Mouse (Mus musculus) liver, embryonic 14.5 days (tissue): ENCODE measurements around the gene Bcl2. TPM values are rescaled to one million over a fixed set of nuclear protein-coding genes. Genes with fewer than 3 reads are reported as not detected.

Source experiments
- ATAC-seq: fragments of 200-750 bp; cut with Nextera tagmentation; 2 replicates; pipeline ENCODE4 v1.8.0; 2017; ENCODE audit warnings: moderate number of reproducible peaks, mild to moderate bottlenecking, moderate library complexity; ENCODE audit not compliant: insufficient read depth
- DNase-seq, 3 experiments: peaks; one replicate each; pipeline ENCODE4 v3.0.0-alpha.2; 2012 to 2013; ENCODE audit warnings: low read depth in 3 of 3, low spot score in 3 of 3
- H3K27ac ChIP-seq: fragments of 300-500 bp; sonication (generic); 2 replicates; pipeline ENCODE4 v1.5.1; 2014; ENCODE audit warnings: moderate library complexity, mild to moderate bottlenecking, control low read depth, inconsistent platforms
- H3K27me3 ChIP-seq: fragments of 300-500 bp; sonication (generic); 2 replicates; pipeline ENCODE4 v1.6.1; 2014; ENCODE audit warnings: mild to moderate bottlenecking, low read length, moderate library complexity; ENCODE audit not compliant: control insufficient read depth, insufficient read depth
- H3K36me3 ChIP-seq: fragments of 300-500 bp; sonication (generic); replicated peaks from 2 replicates; pipeline ENCODE4 v1.6.1; 2014; ENCODE audit warnings: low read depth; ENCODE audit not compliant: control insufficient read depth, insufficient read depth
- H3K4me1 ChIP-seq, 2 experiments: fragments of 200-500 bp in 1 of 2; fragments of 300-500 bp in 1 of 2; sonication (generic) in 1 of 2; replicated peaks; 2 replicates each; pipeline ENCODE4 v1.6.1; 2012 to 2014; ENCODE audit warnings: antibody characterized with exemption in 1 of 2, inconsistent platforms in 1 of 2, low read length in 1 of 2; ENCODE audit not compliant: control insufficient read depth in 2 of 2, insufficient read depth in 2 of 2
- H3K4me2 ChIP-seq: fragments of 300-500 bp; sonication (generic); 2 replicates; pipeline ENCODE4 v1.6.1; 2014; ENCODE audit warnings: low read depth, mild to moderate bottlenecking, control low read depth, moderate library complexity
- H3K4me3 ChIP-seq, 2 experiments: fragments of 200-500 bp in 1 of 2; fragments of 300-500 bp in 1 of 2; sonication (generic) in 1 of 2; 2 replicates each; pipeline ENCODE4 v1.5.1; 2012 to 2014; ENCODE audit warnings: low read depth in 2 of 2, low read length in 2 of 2, mild to moderate bottlenecking in 2 of 2, control low read depth in 1 of 2, inconsistent platforms in 1 of 2, moderate library complexity in 1 of 2; ENCODE audit not compliant: insufficient read depth in 1 of 2
- H3K9ac ChIP-seq: fragments of 300-500 bp; sonication (generic); replicated peaks from 2 replicates; pipeline ENCODE4 v1.6.1; 2014; ENCODE audit warnings: mild to moderate bottlenecking, control low read depth, moderate library complexity
- H3K9me3 ChIP-seq: fragments of 300-500 bp; sonication (generic); 2 replicates; pipeline ENCODE4 v1.6.1; 2016; ENCODE audit warnings: low read length, mixed read lengths; ENCODE audit not compliant: control insufficient read depth
- CTCF ChIP-seq: IDR thresholded peaks from 2 replicates; pipeline ENCODE4 v1.5.1; 2016; ENCODE audit warnings: antibody characterized with exemption, low read depth, control low read depth
- EP300 ChIP-seq: IDR thresholded peaks from 2 replicates; pipeline ENCODE4 v1.6.1; 2016; ENCODE audit warnings: antibody characterized with exemption, low read depth
- WGBS: fragments of 180-500 bp; shearing (Covaris S2); extraction: QIAGEN DNeasy Blood & Tissue Kit; methylation state at CpG from one replicate; pipeline ENCODE4 v1.1.7; 2014; ENCODE audit not compliant: insufficient replicate concordance; 5-methylcytosine and 5-hydroxymethylcytosine counted together
- polyA plus RNA-seq, 2 experiments: library from polyadenylated mRNA; depleted of rRNA in 1 of 2; stranded (reverse) in 1 of 2; unstranded in 1 of 2; fragments of >200 nt; fragmentation: Nextera tagmentation in 1 of 2; extraction: Ambion mirVana in 1 of 2; gene quantifications; 2 replicates each; pipeline versions ENCODE4 v1.2.1 to v1.2.3; 2012 to 2014

Bcl2 gene
- polyA plus RNA-seq, 2 experiments = 0.38 to 0.43 TPM

DNA sequence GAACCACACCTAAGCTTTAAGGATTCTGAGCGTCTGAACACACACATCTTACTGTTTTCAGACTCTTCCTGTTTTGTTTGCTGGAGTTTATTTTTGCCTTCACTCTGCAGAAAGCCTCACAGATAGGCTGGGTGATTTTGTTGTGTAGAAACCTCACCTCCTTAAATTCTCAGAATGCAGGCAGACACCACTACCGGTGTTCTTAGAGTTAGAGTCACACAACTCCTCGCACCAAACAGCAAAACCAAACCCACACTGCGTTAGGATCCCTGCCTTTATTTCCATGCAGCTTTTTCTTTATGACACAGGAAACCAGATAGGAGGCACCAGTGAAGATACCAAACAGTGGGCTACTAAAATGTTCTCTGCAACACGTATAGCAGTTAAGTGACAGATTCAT, 113.2 kb downstream of the Bcl2 start:
- no peak overlapping the region for H3K9ac ChIP-seq
- no peaks in the 10 kb centered on the region for H3K27me3 ChIP-seq
- peaks cover 0 to 8% of the 10 kb centered on the region in 2 experiments; a peak in 1 of 4 replicates for H3K4me1 ChIP-seq
- no peak overlapping the region for H3K4me3 ChIP-seq
- ATAC-seq (no peak), DNase-seq (no peak)
- H3K27ac ChIP-seq = no peak overlapping the region
- TF ChIP-seq EP300 = no peak
- TF ChIP-seq CTCF = no peak
- no peaks in the 10 kb centered on the region for H3K36me3 ChIP-seq
- no peak overlapping the region for H3K4me2 ChIP-seq
- no peaks in the 10 kb centered on the region for H3K9me3 ChIP-seq
- WGBS = 33% methylated on average over 5 of the region's 5 CpGs

GRCm38 (mm10) chr1:106598292-106598583, 115.8 kb downstream of the Bcl2 start:
- no peak overlapping the region for H3K4me2 ChIP-seq
- H3K9me3 ChIP-seq = no peaks in the 10 kb centered on the region
- WGBS = 81% methylated on average over 2 of the region's 2 CpGs
- no peak overlapping the region for H3K9ac ChIP-seq
- peaks cover 0 to 7% of the 10 kb centered on the region in 2 experiments; a peak in 1 of 4 replicates for H3K4me1 ChIP-seq
- H3K27me3 ChIP-seq = no peaks in the 10 kb centered on the region
- ATAC-seq (no peak), DNase-seq (no peak)
- H3K4me3 ChIP-seq = no peak overlapping the region
- H3K27ac ChIP-seq = no peak overlapping the region
- TF ChIP-seq CTCF (no peak), EP300 (no peak)
- H3K36me3 ChIP-seq = no peaks in the 10 kb centered on the region

DNA sequence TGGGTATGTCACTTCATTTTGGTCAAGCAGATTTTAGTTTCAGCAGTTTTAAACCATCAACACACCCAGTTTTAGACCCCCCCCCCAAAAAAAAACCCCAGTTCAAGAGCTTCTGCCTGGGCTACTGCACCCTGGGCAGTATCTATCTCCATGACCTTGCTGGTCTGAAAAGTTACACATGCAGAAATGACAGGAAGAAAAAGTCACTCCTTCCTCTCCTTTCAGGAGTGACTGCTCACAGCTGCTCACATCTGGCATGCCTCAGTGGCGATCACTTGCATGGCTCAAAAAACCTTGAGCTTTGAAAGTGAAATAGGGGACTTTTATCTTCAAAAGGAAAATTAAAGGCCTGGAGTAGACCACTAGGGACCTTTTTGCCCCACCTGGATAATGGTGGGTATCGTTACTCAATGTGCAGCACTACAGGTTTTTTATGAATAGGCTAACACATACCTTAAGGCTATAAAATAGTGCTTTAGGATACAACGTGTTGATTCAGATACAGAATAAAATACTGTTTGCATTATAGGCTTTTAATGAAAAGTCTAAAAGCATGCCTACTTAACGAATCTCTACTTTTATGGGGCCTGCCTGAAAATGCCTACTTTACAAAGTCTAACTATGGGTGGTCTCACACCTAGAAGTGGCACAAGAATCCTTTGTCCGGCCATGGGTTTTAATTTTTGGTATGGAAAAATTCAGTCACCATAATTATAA, 116.3 kb downstream of the Bcl2 start:
- Histone ChIP-seq H3K4me1 (peaks cover 0 to 2% of the 10 kb centered on the region in 2 experiments; a peak in 1 of 4 replicates), H3K27me3 (no peaks in the 10 kb centered on the region), H3K4me3 (no peak overlapping the region), H3K36me3 (no peaks in the 10 kb centered on the region), H3K9me3 (no peaks in the 10 kb centered on the region), H3K27ac (no peak overlapping the region), H3K4me2 (no peak overlapping the region), H3K9ac (no peak overlapping the region)
- ATAC-seq (no peak), DNase-seq (no peak)
- no peak for TF ChIP-seq CTCF
- no peak for TF ChIP-seq EP300
- WGBS = 56% methylated on average over 5 of the region's 5 CpGs

GRCm38 (mm10) chr1:106596380-106596779, 117.7 kb downstream of the Bcl2 start:
- WGBS = 48% methylated on average over 1 of the region's 1 CpGs
- Histone ChIP-seq H3K4me2 (no peak overlapping the region), H3K4me3 (no peak overlapping the region), H3K9me3 (no peaks in the 10 kb centered on the region), H3K4me1 (no peaks in the 10 kb centered on the region), H3K9ac (no peak overlapping the region), H3K27me3 (no peaks in the 10 kb centered on the region), H3K27ac (no peak overlapping the region), H3K36me3 (no peaks in the 10 kb centered on the region)
- DNase-seq (no peak), ATAC-seq (no peak)
- no peak for TF ChIP-seq EP300

DNA sequence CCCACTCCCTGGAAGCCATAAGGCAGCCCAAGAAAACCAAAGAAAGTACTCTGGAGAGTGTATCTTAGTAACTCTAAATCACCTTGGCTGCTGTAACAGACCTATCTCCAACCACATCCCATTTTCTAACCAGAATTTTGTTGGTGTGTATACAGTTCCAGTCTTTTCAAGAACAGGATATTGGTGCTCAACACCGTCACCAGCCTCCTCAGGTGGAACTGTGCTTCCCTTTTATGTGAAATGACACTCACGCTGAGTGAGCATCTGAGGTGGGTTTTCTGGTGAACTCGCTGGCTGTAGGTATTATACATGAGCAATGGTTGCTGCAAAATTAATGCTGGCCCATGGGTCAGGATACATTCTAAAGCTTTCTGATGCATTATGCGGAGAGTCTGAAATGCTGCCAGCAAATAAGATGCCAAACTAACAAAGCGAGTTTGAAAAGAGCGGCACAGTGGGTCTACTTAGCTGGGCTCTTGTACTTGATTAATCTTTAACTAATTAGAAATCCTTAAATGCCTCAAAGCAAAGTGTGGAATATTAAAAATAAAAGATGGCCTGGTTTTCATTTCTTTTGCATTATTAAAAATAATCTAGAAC, 118.7 kb downstream of the Bcl2 start:
- WGBS = 77% methylated on average over 6 of the region's 6 CpGs
- no peaks in the 10 kb centered on the region for H3K4me1 ChIP-seq
- H3K4me2 ChIP-seq = no peak overlapping the region
- H3K27ac ChIP-seq = no peak overlapping the region
- no peak overlapping the region for H3K4me3 ChIP-seq
- no peaks in the 10 kb centered on the region for H3K27me3 ChIP-seq
- no peaks in the 10 kb centered on the region for H3K9me3 ChIP-seq
- H3K9ac ChIP-seq = no peak overlapping the region
- DNase-seq = no peak
- no peaks in the 10 kb centered on the region for H3K36me3 ChIP-seq
- no peak for ATAC-seq
- TF ChIP-seq CTCF = no peak
- TF ChIP-seq EP300 = no peak
